Mouse (Mus musculus): Measurements from ENCODE around the gene Kdm4d.
"Not testable (repeated sequence)": the region's sequence is repeated elsewhere in the genome, so short reads cannot be mapped to it uniquely, and the experiment has no call there.

Gene Kdm4d

GRCm38 (mm10) chr9:14500023-14500915, at the start of gene Kdm4d, which contains the start of gene Cwc15:
Gene Kdm4d (minus strand): TSS chr9:14500482.
Gene Cwc15 (plus strand): TSS chr9:14500617.
- peak; percentile 90 for DNase-seq (ENCODE audit: extremely low spot score, low spot score)

- DNase-seq (ENCODE audit: extremely low spot score, low spot score) = peak; percentile 23
These were observed 48.1 kb upstream of the Kdm4d start for GRCm38 (mm10) chr9:14548366-14548761.

- peak; percentile 19 for DNase-seq (ENCODE audit: extremely low spot score, low spot score)
These were observed 47.5 kb upstream of the Kdm4d start for GRCm38 (mm10) chr9:14547584-14548365.

GRCm38 (mm10) chr9:14544034-14544757, 43.9 kb upstream of the Kdm4d start:
- no peak for DNase-seq (ENCODE audit: extremely low spot score, low spot score)

GRCm38 (mm10) chr9:14534833-14535456, 34.7 kb upstream of the Kdm4d start:
- no peak for DNase-seq (ENCODE audit: extremely low spot score, low spot score)

- no peak for DNase-seq (ENCODE audit: extremely low spot score, low spot score)
These were observed 33.4 kb upstream of the Kdm4d start for GRCm38 (mm10) chr9:14533659-14534058.

GRCm38 (mm10) chr9:14532283-14532682, 32.0 kb upstream of the Kdm4d start:
- no peak for DNase-seq (ENCODE audit: extremely low spot score, low spot score)

GRCm38 (mm10) chr9:14530004-14530403, 29.7 kb upstream of the Kdm4d start:
- no peak for DNase-seq (ENCODE audit: extremely low spot score, low spot score)

GRCm38 (mm10) chr9:14523408-14524043, 23.2 kb upstream of the Kdm4d start:
- DNase-seq (ENCODE audit: extremely low spot score, low spot score) = peak; percentile 66

- DNase-seq (ENCODE audit: extremely low spot score, low spot score) = no peak
These were observed 21.4 kb upstream of the Kdm4d start for GRCm38 (mm10) chr9:14521695-14522094.

GRCm38 (mm10) chr9:14520971-14521670, 20.8 kb upstream of the Kdm4d start:
- no peak for DNase-seq (ENCODE audit: extremely low spot score, low spot score)

- DNase-seq (ENCODE audit: extremely low spot score, low spot score) = no peak
These were observed 17.8 kb upstream of the Kdm4d start for GRCm38 (mm10) chr9:14518105-14518504.

- DNase-seq (ENCODE audit: extremely low spot score, low spot score) = no peak
These were observed 17.0 kb upstream of the Kdm4d start for GRCm38 (mm10) chr9:14517296-14517695.

- peak; percentile 54 for DNase-seq (ENCODE audit: extremely low spot score, low spot score)
These were observed 12.6 kb upstream of the Kdm4d start for GRCm38 (mm10) chr9:14512633-14513445.

GRCm38 (mm10) chr9:14500916-14501424, 688 bp upstream of the Kdm4d start:
- DNase-seq (ENCODE audit: extremely low spot score, low spot score) = no peak

GRCm38 (mm10) chr9:14498896-14499705, 1.2 kb downstream of the Kdm4d start:
- DNase-seq (ENCODE audit: extremely low spot score, low spot score) = no peak

GRCm38 (mm10) chr9:14463668-14464067, 36.6 kb downstream of the Kdm4d start:
- not testable (repeated sequence) for DNase-seq (ENCODE audit: extremely low spot score, low spot score)

GRCm38 (mm10) chr9:14462536-14462935, 37.7 kb downstream of the Kdm4d start:
- DNase-seq (ENCODE audit: extremely low spot score, low spot score) = not testable (repeated sequence)

Measured in neural tube, embryonic 10.5 days (tissue).